Mouse (Mus musculus): Measurements from ENCODE around the gene Mia2.

- TF ChIP-seq POLR2A (IDR thresholded peaks at IDR 0.05; ENCODE audit: low read depth, low read length) (no peak), CTCF (IDR thresholded peaks at IDR 0.05; ENCODE audit: borderline replicate concordance, insufficient read depth, low read length) (no peak)
These were observed 110.0 kb downstream of the Mia2 start for GRCm38 (mm10) chr12:59205571-59205970.
